Mouse (Mus musculus): Measurements from ENCODE around the gene Gde1. TPM values are rescaled to one million over a fixed set of nuclear protein-coding genes. Genes with fewer than 3 reads are reported as not detected.
A peak's percentile ranks its signal among the peaks of the same experiment; 100 is the strongest.

The Gde1 gene
- total RNA-seq, 2 experiments from 2014 or later, result 30.2 to 39.3 TPM

GRCm38 (mm10) chr7:118707216-118707615 is 1.6 kb upstream of the Gde1 start:
- no peak for ATAC-seq (ENCODE audit: poor library complexity, severe bottlenecking)

- ATAC-seq (ENCODE audit: poor library complexity, severe bottlenecking), result no peak
These were observed 910 bp upstream of the Gde1 start for GRCm38 (mm10) chr7:118706488-118706887.

GRCm38 (mm10) chr7:118706051-118706450 is 473 bp upstream of the Gde1 start:
- ATAC-seq (ENCODE audit: poor library complexity, severe bottlenecking), result no peak

GRCm38 (mm10) chr7:118704001-118704850 is 1.4 kb downstream of the Gde1 start:
- no peak for ATAC-seq (ENCODE audit: poor library complexity, severe bottlenecking)

GRCm38 (mm10) chr7:118703144-118703561 is 2.4 kb downstream of the Gde1 start:
- peak; percentile 84 for ATAC-seq (ENCODE audit: poor library complexity, severe bottlenecking)

- ATAC-seq (ENCODE audit: poor library complexity, severe bottlenecking), result no peak
These were observed 6.7 kb downstream of the Gde1 start for GRCm38 (mm10) chr7:118698882-118699281.

- no peak for ATAC-seq (ENCODE audit: poor library complexity, severe bottlenecking)
These were observed 8.4 kb downstream of the Gde1 start for GRCm38 (mm10) chr7:118697168-118697567.

- no peak for ATAC-seq (ENCODE audit: poor library complexity, severe bottlenecking)
These were observed 9.4 kb downstream of the Gde1 start for GRCm38 (mm10) chr7:118696146-118696545.

GRCm38 (mm10) chr7:118691287-118691686 is 14.3 kb downstream of the Gde1 start:
- no peak for ATAC-seq (ENCODE audit: poor library complexity, severe bottlenecking)

GRCm38 (mm10) chr7:118689088-118689487 is 16.5 kb downstream of the Gde1 start:
- no peak for ATAC-seq (ENCODE audit: poor library complexity, severe bottlenecking)

GRCm38 (mm10) chr7:118688199-118688598 is 17.4 kb downstream of the Gde1 start:
- peak; percentile 78 for ATAC-seq (ENCODE audit: poor library complexity, severe bottlenecking)

GRCm38 (mm10) chr7:118676826-118677225 is 28.8 kb downstream of the Gde1 start:
- no peak for ATAC-seq (ENCODE audit: poor library complexity, severe bottlenecking)

GRCm38 (mm10) chr7:118670142-118670541 is 35.4 kb downstream of the Gde1 start:
- ATAC-seq (ENCODE audit: poor library complexity, severe bottlenecking), result no peak

GRCm38 (mm10) chr7:118667773-118668172 is 37.8 kb downstream of the Gde1 start:
- ATAC-seq (ENCODE audit: poor library complexity, severe bottlenecking), result no peak

GRCm38 (mm10) chr7:118656730-118657129 is 48.8 kb downstream of the Gde1 start:
- no peak for ATAC-seq (ENCODE audit: poor library complexity, severe bottlenecking)

- ATAC-seq (ENCODE audit: poor library complexity, severe bottlenecking), result peak; percentile 73
These were observed 52.8 kb downstream of the Gde1 start for GRCm38 (mm10) chr7:118652572-118653295.

- ATAC-seq (ENCODE audit: poor library complexity, severe bottlenecking), result no peak
These were observed 54.7 kb downstream of the Gde1 start for GRCm38 (mm10) chr7:118650891-118651290.

- no peak for ATAC-seq (ENCODE audit: poor library complexity, severe bottlenecking)
These were observed 55.5 kb downstream of the Gde1 start for GRCm38 (mm10) chr7:118650119-118650518.

- no peak for ATAC-seq (ENCODE audit: poor library complexity, severe bottlenecking)
These were observed 56.2 kb downstream of the Gde1 start for GRCm38 (mm10) chr7:118649328-118649727.

- ATAC-seq (ENCODE audit: poor library complexity, severe bottlenecking), result peak; percentile 73
These were observed 59.3 kb downstream of the Gde1 start for GRCm38 (mm10) chr7:118646237-118646636.

All from megakaryocyte, adult 5-6 weeks (primary cell).